Mouse (Mus musculus) cerebellum, postnatal 14 days (tissue): ENCODE measurements around the gene Gm6356.
"Not testable (repeated sequence)": the region's sequence is repeated elsewhere in the genome, so short reads cannot be mapped to it uniquely, and the experiment has no call there.

Experiments used
- DNase-seq, 2 experiments: peaks; one replicate each; pipeline ENCODE4 v3.0.0; 2021; ENCODE audit warnings: mixed read lengths in 2 of 2

Gene Gm6356

DNA sequence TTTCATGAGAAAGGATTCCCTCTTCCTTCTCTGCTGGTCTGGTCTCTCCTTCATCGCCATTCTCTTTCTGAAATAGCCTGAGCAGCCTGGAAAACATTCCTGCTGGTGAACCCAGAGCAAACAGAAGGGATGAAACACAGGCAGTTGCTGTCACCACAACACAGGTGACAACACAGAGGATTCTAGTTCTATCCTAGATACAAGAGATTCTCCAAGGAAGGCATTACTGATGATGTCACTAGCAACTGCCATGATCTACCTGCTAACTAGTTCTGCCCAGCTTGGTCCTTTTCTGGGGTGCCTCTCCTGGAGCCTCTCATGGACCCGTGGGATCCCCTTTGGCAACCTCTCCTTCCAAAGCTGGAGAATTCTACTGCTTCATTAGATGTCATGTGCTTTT is at the start of gene Gm6356:
Gene Gm6356, minus strand, starts transcription at position 101 of the 400 bp plus-strand sequence.
- not testable (repeated sequence) for DNase-seq
